Mouse (Mus musculus) bone marrow macrophage, adult 2 months (primary cell): ENCODE data around the gene Tas2r138.

Experiments
- CTCF ChIP-seq: IDR thresholded peaks from 2 replicates; pipeline ENCODE4 v1.5.1; 2012; ENCODE audit warnings: low read depth, mild to moderate bottlenecking, low read length, moderate library complexity
- POLR2A ChIP-seq: IDR thresholded peaks from 2 replicates; pipeline ENCODE4 v1.6.1; 2012; ENCODE audit warnings: mild to moderate bottlenecking, low read depth, low read length, borderline replicate concordance

- TF ChIP-seq POLR2A (no peak), CTCF (no peak)
These were observed 24.6 kb upstream of the Tas2r138 start for GRCm38 (mm10) chr6:40637755-40638154.
